Mouse (Mus musculus): ENCODE data around the gene Fbxw24. TPM values are rescaled to one million over a fixed set of nuclear protein-coding genes. Genes with fewer than 3 reads are reported as not detected.
"Not testable (repeated sequence)": the region's sequence is repeated elsewhere in the genome, so short reads cannot be mapped to it uniquely, and the experiment has no call there.

Fbxw24 gene
- not detected in 2 replicates for polyA plus RNA-seq (2012; rRNA removed)

GRCm38 (mm10) chr9:109625957-109626356 lies at the start of gene Fbxw24:
TSS of gene Fbxw24 (minus strand) at chr9:109626057.
- not testable (repeated sequence) for H3K4me3 ChIP-seq (ENCODE audit: insufficient read depth, low read depth, low read length); H3K27ac ChIP-seq (ENCODE audit: insufficient read depth, low read depth, low read length); H3K36me3 ChIP-seq (ENCODE audit: control insufficient read depth, insufficient read depth, low read length); DNase-seq; H3K4me1 ChIP-seq (ENCODE audit: control insufficient read depth, insufficient read depth, low read length); H3K27me3 ChIP-seq (replicated peaks; ENCODE audit: control insufficient read depth, insufficient read depth, low read length)
- WGBS: 88% methylated on average over 2 of the region's 2 CpGs

- not testable (repeated sequence) for DNase-seq; H3K27me3 ChIP-seq (replicated peaks; ENCODE audit: control insufficient read depth, insufficient read depth, low read length); H3K4me1 ChIP-seq (ENCODE audit: control insufficient read depth, insufficient read depth, low read length); H3K36me3 ChIP-seq (ENCODE audit: control insufficient read depth, insufficient read depth, low read length); H3K27ac ChIP-seq (ENCODE audit: insufficient read depth, low read depth, low read length); H3K4me3 ChIP-seq (ENCODE audit: insufficient read depth, low read depth, low read length)
- 79% methylated on average over 2 of the region's 2 CpGs for WGBS
Measured at GRCm38 (mm10) chr9:109664552-109664951, 38.7 kb upstream of the Fbxw24 start, which contains the start of gene Fbxw25. TSS of gene Fbxw25 (minus strand) at chr9:109664652.

GRCm38 (mm10) chr9:109606837-109607236 lies 19.0 kb downstream of the Fbxw24 start:
- H3K4me1 ChIP-seq (ENCODE audit: control insufficient read depth, insufficient read depth, low read length); H3K4me3 ChIP-seq (ENCODE audit: insufficient read depth, low read depth, low read length); H3K27ac ChIP-seq (ENCODE audit: insufficient read depth, low read depth, low read length); H3K27me3 ChIP-seq (replicated peaks; ENCODE audit: control insufficient read depth, insufficient read depth, low read length); H3K36me3 ChIP-seq (ENCODE audit: control insufficient read depth, insufficient read depth, low read length): not testable (repeated sequence)
- 0 out of 2 replicates have a peak, but pooled peaks have one; percentile 11 for TF ChIP-seq CTCF (conservative IDR thresholded peaks at IDR 0.05; ENCODE audit: insufficient read depth, insufficient read length, low read depth, low read length)
- DNase-seq: peak; percentile 51
- WGBS: 29% methylated on average over 5 of the region's 5 CpGs

GRCm38 (mm10) chr9:109602128-109602527 lies 23.7 kb downstream of the Fbxw24 start:
- not testable (repeated sequence) for H3K27me3 ChIP-seq (replicated peaks; ENCODE audit: control insufficient read depth, insufficient read depth, low read length); H3K4me3 ChIP-seq (ENCODE audit: insufficient read depth, low read depth, low read length); H3K4me1 ChIP-seq (ENCODE audit: control insufficient read depth, insufficient read depth, low read length); H3K36me3 ChIP-seq (ENCODE audit: control insufficient read depth, insufficient read depth, low read length); DNase-seq; H3K27ac ChIP-seq (ENCODE audit: insufficient read depth, low read depth, low read length)
- TF ChIP-seq CTCF (conservative IDR thresholded peaks at IDR 0.05; ENCODE audit: insufficient read depth, insufficient read length, low read depth, low read length): 0 out of 2 replicates have a peak, but pooled peaks have one; percentile 28
- WGBS: 53% methylated on average over 2 of the region's 2 CpGs

- TF ChIP-seq POLR2A (IDR thresholded peaks at IDR 0.05; ENCODE audit: low read depth, low read length): no peak
- TF ChIP-seq CTCF (conservative IDR thresholded peaks at IDR 0.05; ENCODE audit: insufficient read depth, insufficient read length, low read depth, low read length): no peak
- no peak for DNase-seq
- Histone ChIP-seq H3K4me3 (ENCODE audit: insufficient read depth, low read depth, low read length) (no peak overlapping the region), H3K36me3 (ENCODE audit: control insufficient read depth, insufficient read depth, low read length) (no peaks in the 10 kb centered on the region), H3K4me1 (ENCODE audit: control insufficient read depth, insufficient read depth, low read length) (no peaks in the 10 kb centered on the region), H3K27me3 (replicated peaks; ENCODE audit: control insufficient read depth, insufficient read depth, low read length) (no peaks in the 10 kb centered on the region), H3K27ac (ENCODE audit: insufficient read depth, low read depth, low read length) (no peak overlapping the region)
Measured at GRCm38 (mm10) chr9:109597226-109597625, 28.6 kb downstream of the Fbxw24 start.

- DNase-seq: no peak
- Histone ChIP-seq H3K4me1 (ENCODE audit: control insufficient read depth, insufficient read depth, low read length) (no peaks in the 10 kb centered on the region), H3K27ac (ENCODE audit: insufficient read depth, low read depth, low read length) (no peak overlapping the region), H3K4me3 (ENCODE audit: insufficient read depth, low read depth, low read length) (no peak overlapping the region), H3K27me3 (replicated peaks; ENCODE audit: control insufficient read depth, insufficient read depth, low read length) (no peaks in the 10 kb centered on the region), H3K36me3 (ENCODE audit: control insufficient read depth, insufficient read depth, low read length) (no peaks in the 10 kb centered on the region)
- WGBS: 87% methylated on average over 2 of the region's 2 CpGs
- TF ChIP-seq CTCF (conservative IDR thresholded peaks at IDR 0.05; ENCODE audit: insufficient read depth, insufficient read length, low read depth, low read length) (no peak), POLR2A (IDR thresholded peaks at IDR 0.05; ENCODE audit: low read depth, low read length) (no peak)
Measured at GRCm38 (mm10) chr9:109594866-109595265, 31.0 kb downstream of the Fbxw24 start.

GRCm38 (mm10) chr9:109568162-109568561 lies 57.7 kb downstream of the Fbxw24 start, which contains the start of gene Fbxw15:
TSS of gene Fbxw15 (minus strand) at chr9:109568262.
- DNase-seq; H3K27ac ChIP-seq (ENCODE audit: insufficient read depth, low read depth, low read length); H3K27me3 ChIP-seq (replicated peaks; ENCODE audit: control insufficient read depth, insufficient read depth, low read length); H3K36me3 ChIP-seq (ENCODE audit: control insufficient read depth, insufficient read depth, low read length); H3K4me3 ChIP-seq (ENCODE audit: insufficient read depth, low read depth, low read length); H3K4me1 ChIP-seq (ENCODE audit: control insufficient read depth, insufficient read depth, low read length): not testable (repeated sequence)
- WGBS: 80% methylated on average over 4 of the region's 4 CpGs

GRCm38 (mm10) chr9:109565546-109565945 lies 60.3 kb downstream of the Fbxw24 start:
- H3K27ac ChIP-seq (ENCODE audit: insufficient read depth, low read depth, low read length): peak overlapping the region; percentile 45
- H3K36me3 ChIP-seq (ENCODE audit: control insufficient read depth, insufficient read depth, low read length): no peaks in the 10 kb centered on the region
- peaks cover 5% of the 10 kb centered on the region; the same call in 1 of the 2 replicates for H3K4me1 ChIP-seq (ENCODE audit: control insufficient read depth, insufficient read depth, low read length)
- H3K4me3 ChIP-seq (ENCODE audit: insufficient read depth, low read depth, low read length): no peak overlapping the region
- WGBS: 24% methylated on average over 1 of the region's 1 CpGs
- peak; percentile 83 for DNase-seq
- H3K27me3 ChIP-seq (replicated peaks; ENCODE audit: control insufficient read depth, insufficient read depth, low read length): no peaks in the 10 kb centered on the region
- TF ChIP-seq CTCF (conservative IDR thresholded peaks at IDR 0.05; ENCODE audit: insufficient read depth, insufficient read length, low read depth, low read length) (no peak), POLR2A (IDR thresholded peaks at IDR 0.05; ENCODE audit: low read depth, low read length) (no peak)

- not testable (repeated sequence) for H3K4me1 ChIP-seq (ENCODE audit: control insufficient read depth, insufficient read depth, low read length); H3K36me3 ChIP-seq (ENCODE audit: control insufficient read depth, insufficient read depth, low read length); H3K27ac ChIP-seq (ENCODE audit: insufficient read depth, low read depth, low read length); H3K27me3 ChIP-seq (replicated peaks; ENCODE audit: control insufficient read depth, insufficient read depth, low read length); DNase-seq; H3K4me3 ChIP-seq (ENCODE audit: insufficient read depth, low read depth, low read length)
Measured at GRCm38 (mm10) chr9:109562106-109562505, 63.8 kb downstream of the Fbxw24 start.
